Mouse (Mus musculus) testis, adult 2 months (tissue): ENCODE measurements around the gene Nxnl1.

Experiments used
- CTCF ChIP-seq: fragments of 200-500 bp; IDR thresholded peaks from 2 replicates; pipeline ENCODE4 v1.5.1; 2012; ENCODE audit warnings: low read depth, mild to moderate bottlenecking, inconsistent platforms, low read length, moderate library complexity; ENCODE audit not compliant: control insufficient read depth, insufficient read depth, insufficient replicate concordance
- POLR2A ChIP-seq: fragments of 200-500 bp; IDR thresholded peaks from 2 replicates; pipeline ENCODE4 v1.6.1; 2012; ENCODE audit warnings: low read depth, mild to moderate bottlenecking, inconsistent platforms, low read length, moderate library complexity; ENCODE audit not compliant: control insufficient read depth

GRCm38 (mm10) chr8:71561401-71561800 is 5.0 kb downstream of the Nxnl1 start:
- TF ChIP-seq POLR2A, result no peak
- peak; percentile 86; the same call in 1 of the 2 replicates for TF ChIP-seq CTCF
